14 mouse cellular contexts compared by ENCODE assay signal in genomic region chr5:16166117-16166867, GRCm38 (mm10).
DNase-seq lines count a peak whose midpoint lies in the region; ATAC-seq lines count a peak whose summit lies in the region.
"Had no signal": no experiment of that assay in that cellular context is flagged by ENCODE, and none has a peak within 500 bp of the region (broad histone marks: within the 10 kb centered on the region; RNA-seq: fewer than 3 reads in every experiment).

No protein-coding gene starts in this region.

- no peak overlapping the region for H3K4me3 ChIP-seq in kidney, embryonic 15.5 days (replicated peaks)
- no peak overlapping the region for H3K4me3 ChIP-seq in forebrain, embryonic 13.5 days
- H3K4me3 ChIP-seq in midbrain, embryonic 15.5 days = no peak overlapping the region
- H3K4me3 ChIP-seq: embryonic facial prominence, embryonic 12.5 days had no signal

- no peak overlapping the region for H3K27ac ChIP-seq in kidney, embryonic 15.5 days
- H3K27ac ChIP-seq in forebrain, embryonic 13.5 days = 0 out of 2 replicates have a peak overlapping the region, but pooled peaks have one; percentile 20
- no peak overlapping the region for H3K27ac ChIP-seq in midbrain, embryonic 15.5 days
- H3K27ac ChIP-seq: embryonic facial prominence, embryonic 12.5 days had no signal

- no peaks in the 10 kb centered on the region for H3K36me3 ChIP-seq in kidney, embryonic 15.5 days
- H3K36me3 ChIP-seq in forebrain, embryonic 13.5 days (ENCODE audit: poor library complexity, severe bottlenecking) = 0 out of 2 replicates have a peak, but pooled peaks cover 3% of the 10 kb centered on the region
- H3K36me3 ChIP-seq in midbrain, embryonic 15.5 days (replicated peaks) = no peaks in the 10 kb centered on the region
- H3K36me3 ChIP-seq: embryonic facial prominence, embryonic 12.5 days had no signal

- no peaks in the 10 kb centered on the region for H3K4me1 ChIP-seq in kidney, embryonic 15.5 days
- H3K4me1 ChIP-seq in forebrain, embryonic 13.5 days = peaks cover 8% of the 10 kb centered on the region; the same call in 1 of the 2 replicates
- H3K4me1 ChIP-seq in midbrain, embryonic 15.5 days = peaks cover 5% of the 10 kb centered on the region; the same call in 1 of the 2 replicates
- H3K4me1 ChIP-seq: embryonic facial prominence, embryonic 12.5 days had no signal

- H3K9me3 ChIP-seq in kidney, embryonic 15.5 days (replicated peaks) = no peaks in the 10 kb centered on the region
- H3K9me3 ChIP-seq in forebrain, embryonic 13.5 days (replicated peaks) = no peaks in the 10 kb centered on the region
- no peaks in the 10 kb centered on the region for H3K9me3 ChIP-seq in midbrain, embryonic 15.5 days
- H3K9me3 ChIP-seq: embryonic facial prominence, embryonic 12.5 days had no signal

- no peak overlapping the region for H3K4me2 ChIP-seq in kidney, embryonic 15.5 days
- peak overlapping the region; percentile 10; the same call in 1 of the 2 replicates for H3K4me2 ChIP-seq in forebrain, embryonic 13.5 days
- 0 out of 2 replicates have a peak overlapping the region, but pooled peaks have one; percentile 0 for H3K4me2 ChIP-seq in midbrain, embryonic 15.5 days
- H3K4me2 ChIP-seq: embryonic facial prominence, embryonic 12.5 days; lung, embryonic 14.5 days had no signal

- DNase-seq in kidney, postnatal 14 days = no peak
- DNase-seq in forelimb bud, embryonic 11.5 days (ENCODE audit: low read depth, low spot score) = peak; percentile 5
- no peak for DNase-seq in testis, postnatal 14 days (ENCODE audit: low spot score)
- no peak for DNase-seq in ovary, postnatal 10 days (ENCODE audit: low spot score)
- no peak for DNase-seq in layer of hippocampus, postnatal 36 days
- DNase-seq: adrenal gland, postnatal 14 days; lung, embryonic 14.5 days; spleen, adult 18-20 months; thymus, adult 2 months had no signal

- 51% methylated on average over 12 of the region's 12 CpGs for WGBS in kidney, embryonic 15.5 days
- WGBS in forebrain, embryonic 13.5 days = 20% methylated on average over 12 of the region's 12 CpGs
- WGBS in midbrain, embryonic 15.5 days = 42% methylated on average over 12 of the region's 12 CpGs

- no peak overlapping the region for H3K9ac ChIP-seq in kidney, embryonic 15.5 days
- no peak overlapping the region for H3K9ac ChIP-seq in forebrain, embryonic 13.5 days
- no peak overlapping the region for H3K9ac ChIP-seq in midbrain, embryonic 15.5 days
- H3K9ac ChIP-seq: embryonic facial prominence, embryonic 12.5 days; lung, embryonic 14.5 days had no signal

- 0 out of 2 replicates have a peak, but pooled peaks have one; percentile 36 for ATAC-seq in kidney, embryonic 15.5 days (replicated peaks; ENCODE audit: low FRiP score)
- peak; percentile 95 for ATAC-seq in forebrain, embryonic 13.5 days
- peak; percentile 71 for ATAC-seq in midbrain, embryonic 15.5 days (replicated peaks)
- ATAC-seq: inflammation-experienced regulatory T-cells, adult 6 months had no signal

- no peaks in the 10 kb centered on the region for H3K27me3 ChIP-seq in kidney, embryonic 15.5 days
- 0 out of 2 replicates have a peak, but pooled peaks cover 3% of the 10 kb centered on the region for H3K27me3 ChIP-seq in forebrain, embryonic 13.5 days
- H3K27me3 ChIP-seq in midbrain, embryonic 15.5 days (replicated peaks) = no peaks in the 10 kb centered on the region
- H3K27me3 ChIP-seq: embryonic facial prominence, embryonic 12.5 days had no signal

Comparison
In these comparisons a context has a peak if more than half of its experiments do, and no peak if none do; other contexts are left out.
1. ATAC-seq: peak in every context shown above with its lines; median percentile 95 in forebrain, embryonic 13.5 days; 71 in midbrain, embryonic 15.5 days; 36 in kidney, embryonic 15.5 days.